Mouse (Mus musculus) ovary, adult 18-20 months (tissue): Measurements from ENCODE around the gene Vtn.
A peak's percentile ranks its signal among the peaks of the same experiment; 100 is the strongest.

Experiments
- DNase-seq: peaks from one replicate; pipeline ENCODE4 v3.0.0; 2022; ENCODE audit warnings: low spot score, mixed read lengths

Vtn gene

DNA sequence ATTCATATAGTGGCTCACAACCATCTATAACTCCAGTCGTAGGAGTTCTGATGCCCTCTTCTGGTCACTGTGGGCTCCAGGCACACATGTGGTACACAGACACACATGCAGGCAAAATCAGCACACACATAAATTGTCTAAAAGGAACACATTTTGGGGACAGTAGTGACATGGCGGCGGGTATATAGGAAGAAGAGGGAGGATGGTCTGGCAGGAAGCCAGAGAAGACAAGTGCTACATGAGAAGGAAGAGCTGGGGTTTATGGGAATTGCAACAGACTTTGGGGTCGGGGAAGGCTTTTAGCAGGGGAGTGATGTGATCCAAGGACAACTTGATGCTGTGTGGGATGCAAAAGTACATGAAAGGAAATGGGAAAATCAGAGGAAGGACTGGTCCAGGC, 35.6 kb downstream of the Vtn start:
- no peak for DNase-seq

DNA sequence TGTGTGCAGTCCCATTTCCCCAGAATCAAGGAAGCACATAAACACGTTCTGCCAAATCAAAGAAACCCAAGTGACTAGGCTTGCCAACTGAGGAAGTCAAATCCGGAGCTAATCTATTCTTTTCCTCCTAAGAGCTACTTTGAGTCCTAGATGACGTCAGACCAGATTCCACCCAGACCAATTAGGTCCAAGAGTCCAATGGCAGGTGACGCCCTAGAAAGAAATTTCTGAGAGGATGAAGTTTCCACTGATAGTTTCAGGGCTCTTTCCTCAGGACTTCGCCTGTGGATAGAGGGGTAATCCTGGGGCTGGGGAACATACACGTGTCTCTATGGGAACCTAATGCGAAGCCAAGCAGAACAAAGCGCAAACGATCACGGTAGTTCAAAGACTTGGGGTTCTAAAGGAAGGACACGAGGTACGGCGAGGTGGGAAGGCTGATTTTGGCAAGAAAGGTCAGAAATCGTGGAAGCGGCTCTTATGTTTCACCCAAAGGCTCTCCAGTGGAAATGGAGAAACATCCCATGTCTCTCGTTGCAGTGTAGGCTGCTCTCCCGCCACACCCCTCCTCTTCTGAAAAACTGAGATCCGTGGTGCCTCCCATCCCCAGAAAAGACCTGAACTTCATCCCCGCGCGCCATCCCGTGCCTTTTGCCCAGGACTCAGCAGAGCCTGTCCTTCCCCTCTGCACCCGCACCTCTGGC, 36.6 kb downstream of the Vtn start:
- no peak for DNase-seq

DNA sequence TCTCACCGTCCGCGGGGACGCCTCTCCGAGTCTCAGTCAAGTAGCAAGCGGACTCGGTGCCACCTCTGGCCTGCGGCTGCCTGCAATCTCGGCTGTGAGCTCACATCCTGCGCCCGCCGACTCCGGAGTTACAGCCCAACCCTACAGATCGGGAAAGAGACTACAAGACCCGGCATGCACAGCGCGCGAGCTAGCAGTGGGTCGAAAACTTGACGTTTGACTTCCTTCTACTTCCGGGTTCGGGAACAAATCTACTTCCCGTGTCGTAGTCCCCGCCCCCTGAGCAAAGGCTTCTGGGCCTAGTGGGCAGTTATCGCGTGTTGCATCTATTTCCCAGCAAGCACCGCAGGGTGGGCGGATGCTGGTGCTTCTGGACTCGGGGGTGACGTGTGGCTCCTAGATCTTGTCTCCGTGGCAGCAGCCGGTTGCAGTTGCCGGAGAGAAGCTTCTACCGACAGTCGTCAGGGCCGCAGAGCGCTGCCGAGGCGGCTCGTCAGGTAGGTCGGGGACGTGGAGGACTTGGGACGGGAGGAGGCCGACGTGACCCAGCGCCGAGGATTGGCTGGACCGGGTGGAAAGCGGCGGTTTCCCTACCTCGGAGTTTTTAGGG, 37.3 kb downstream of the Vtn start, which contains the start of the genes Tnfaip1 and Ift20:
Gene Tnfaip1 (minus strand): TSS at position 253 of the 610 bp plus-strand sequence.
Gene Ift20 (plus strand): TSS at position 282 of the 610 bp plus-strand sequence.
- peak; percentile 98 for DNase-seq

DNA sequence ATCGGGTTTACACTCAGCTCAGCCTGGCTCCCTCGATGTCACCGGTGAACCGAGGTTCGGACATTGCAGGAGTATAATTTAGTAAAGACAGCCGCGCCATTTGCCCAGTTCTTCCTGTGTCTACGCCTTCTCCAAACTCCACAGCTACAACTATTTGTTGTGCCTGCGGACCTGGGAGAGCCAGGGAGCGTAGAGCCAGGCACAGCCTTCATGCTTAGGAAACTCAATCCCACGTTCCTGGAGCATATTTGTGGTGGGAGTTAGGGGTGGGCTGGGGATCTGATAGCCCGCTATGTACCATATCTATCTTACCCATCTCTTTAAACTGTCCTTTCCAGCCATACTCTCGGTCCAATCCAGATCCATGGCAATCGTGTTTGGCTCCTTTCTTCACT, 37.8 kb downstream of the Vtn start:
- no peak for DNase-seq

DNA sequence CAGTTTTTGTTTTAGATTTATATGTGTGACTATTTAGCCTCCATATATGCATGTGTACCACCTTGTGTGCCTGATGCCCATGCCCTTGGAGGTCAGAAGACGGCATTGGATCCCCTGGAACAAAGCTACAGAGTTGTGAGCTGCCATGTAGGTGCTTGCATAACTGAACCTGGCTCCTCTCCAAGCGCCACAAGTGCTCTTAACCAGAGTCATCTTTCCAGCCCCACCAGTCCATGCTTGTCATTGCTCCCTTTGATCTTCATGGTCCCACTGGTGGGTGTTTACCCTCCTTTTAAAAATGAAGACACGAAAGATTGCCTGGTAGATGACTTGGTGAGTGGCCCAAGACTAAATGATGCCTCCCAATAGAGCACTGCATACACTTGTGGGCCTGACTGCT, 41.5 kb downstream of the Vtn start:
- DNase-seq, result no peak

DNA sequence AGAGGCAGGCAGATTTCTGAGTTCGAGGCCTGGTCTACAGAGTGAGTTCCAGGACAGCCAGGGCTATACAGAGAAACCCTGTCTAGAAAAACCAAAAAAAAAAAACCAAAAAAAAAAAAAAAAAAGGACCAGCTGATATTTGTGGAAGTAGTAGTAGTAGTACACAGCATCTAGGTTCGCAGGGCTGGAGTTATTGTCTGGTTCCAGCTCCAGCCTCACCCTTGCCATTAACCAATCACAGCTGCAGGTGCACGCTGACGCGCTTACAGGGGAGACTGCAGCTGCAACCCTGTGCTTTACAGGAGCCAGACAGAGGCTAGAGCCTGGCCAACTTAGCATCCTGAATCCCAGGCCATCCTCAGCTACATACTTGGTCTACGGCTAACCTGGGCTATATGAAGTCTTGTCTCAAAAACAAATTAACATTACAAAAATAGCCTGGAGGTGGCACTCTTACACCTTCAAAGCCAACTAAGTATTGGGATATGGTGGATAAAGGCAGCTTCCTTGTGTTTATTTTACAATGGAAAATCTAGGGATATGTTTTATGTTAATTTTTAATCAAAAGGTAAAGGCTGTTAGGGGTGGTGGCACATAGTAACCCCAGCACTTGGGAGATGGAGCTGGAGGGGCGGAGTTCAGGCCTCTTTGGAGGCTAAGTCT, 45.7 kb downstream of the Vtn start:
- DNase-seq, result no peak

DNA sequence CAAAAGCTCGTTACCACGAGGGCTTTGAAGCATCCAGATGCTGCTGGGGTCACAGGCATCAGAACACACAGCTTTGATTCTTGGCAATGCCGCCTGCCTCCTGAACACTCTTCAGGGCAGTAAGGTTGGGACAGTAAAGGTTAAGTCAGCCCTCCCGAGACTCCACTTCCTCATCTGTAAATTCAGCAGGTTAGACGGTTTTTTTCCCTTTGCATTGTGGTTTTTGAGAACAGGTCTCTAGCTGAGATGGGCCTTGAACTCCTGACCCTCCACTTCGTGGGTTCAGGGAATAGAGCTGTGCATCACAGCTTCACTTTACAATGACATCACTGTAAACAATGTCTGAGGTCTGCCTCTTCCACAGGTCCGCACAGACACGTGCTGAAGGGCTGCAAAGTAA, 46.3 kb downstream of the Vtn start:
- DNase-seq, result no peak

DNA sequence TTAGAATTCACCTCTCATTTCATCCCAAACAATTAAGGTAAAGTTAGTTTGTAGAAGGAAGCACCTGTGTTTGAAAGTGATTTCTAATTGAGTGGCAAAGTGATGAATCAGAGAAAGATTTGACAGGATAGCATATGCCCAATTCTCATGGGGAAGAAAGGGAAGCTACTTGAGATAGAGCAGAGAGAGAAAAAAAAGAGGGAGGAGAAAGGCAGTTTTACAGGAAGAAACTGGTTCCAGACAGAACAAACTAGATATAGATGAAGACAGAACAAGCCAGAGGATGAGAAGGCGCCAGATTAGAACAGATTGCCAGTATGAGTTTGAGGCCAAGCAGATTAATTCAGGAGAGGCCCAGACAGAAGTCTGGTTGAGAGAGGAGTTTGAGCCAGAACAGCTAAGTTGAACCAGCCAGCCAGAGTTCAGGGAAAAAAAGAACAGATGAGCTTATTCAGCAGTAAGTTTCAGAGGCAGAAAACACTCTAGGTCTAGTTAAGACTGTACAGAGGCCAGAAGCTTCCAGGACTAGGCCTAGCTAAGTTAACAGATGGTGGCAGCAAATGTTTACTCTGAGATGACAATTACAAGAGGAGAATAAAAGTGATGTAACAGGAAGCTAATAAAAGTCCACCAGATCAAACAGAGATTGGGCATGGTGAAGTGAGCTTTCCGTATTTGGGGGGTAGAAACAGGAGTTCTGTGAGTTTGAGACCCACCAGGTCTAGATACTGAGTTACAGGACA, 49.0 kb downstream of the Vtn start:
- no peak for DNase-seq

DNA sequence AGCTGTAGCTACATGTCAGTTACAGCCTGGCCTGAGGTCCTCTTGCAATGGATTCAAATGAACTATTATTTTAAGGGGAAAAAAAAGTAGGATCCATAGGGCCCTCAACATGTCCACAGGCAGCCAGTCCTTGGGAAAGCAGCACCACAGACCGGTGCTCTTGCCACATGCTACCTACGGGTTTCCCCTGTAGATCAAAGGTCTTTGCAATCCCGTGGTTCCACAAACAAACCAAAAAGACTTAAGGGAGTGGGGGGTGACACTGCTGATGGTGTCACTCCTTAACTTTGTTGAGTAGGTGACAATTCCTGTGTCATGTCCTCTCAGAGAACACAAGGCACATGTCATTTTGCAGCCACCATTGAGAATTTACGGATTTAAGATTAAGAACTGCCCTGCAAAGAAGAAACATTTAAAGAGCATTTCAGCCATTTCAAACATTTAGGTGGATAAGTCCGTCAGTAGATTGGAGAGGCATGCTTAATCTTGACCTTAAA, 50.6 kb downstream of the Vtn start:
- DNase-seq, result no peak

DNA sequence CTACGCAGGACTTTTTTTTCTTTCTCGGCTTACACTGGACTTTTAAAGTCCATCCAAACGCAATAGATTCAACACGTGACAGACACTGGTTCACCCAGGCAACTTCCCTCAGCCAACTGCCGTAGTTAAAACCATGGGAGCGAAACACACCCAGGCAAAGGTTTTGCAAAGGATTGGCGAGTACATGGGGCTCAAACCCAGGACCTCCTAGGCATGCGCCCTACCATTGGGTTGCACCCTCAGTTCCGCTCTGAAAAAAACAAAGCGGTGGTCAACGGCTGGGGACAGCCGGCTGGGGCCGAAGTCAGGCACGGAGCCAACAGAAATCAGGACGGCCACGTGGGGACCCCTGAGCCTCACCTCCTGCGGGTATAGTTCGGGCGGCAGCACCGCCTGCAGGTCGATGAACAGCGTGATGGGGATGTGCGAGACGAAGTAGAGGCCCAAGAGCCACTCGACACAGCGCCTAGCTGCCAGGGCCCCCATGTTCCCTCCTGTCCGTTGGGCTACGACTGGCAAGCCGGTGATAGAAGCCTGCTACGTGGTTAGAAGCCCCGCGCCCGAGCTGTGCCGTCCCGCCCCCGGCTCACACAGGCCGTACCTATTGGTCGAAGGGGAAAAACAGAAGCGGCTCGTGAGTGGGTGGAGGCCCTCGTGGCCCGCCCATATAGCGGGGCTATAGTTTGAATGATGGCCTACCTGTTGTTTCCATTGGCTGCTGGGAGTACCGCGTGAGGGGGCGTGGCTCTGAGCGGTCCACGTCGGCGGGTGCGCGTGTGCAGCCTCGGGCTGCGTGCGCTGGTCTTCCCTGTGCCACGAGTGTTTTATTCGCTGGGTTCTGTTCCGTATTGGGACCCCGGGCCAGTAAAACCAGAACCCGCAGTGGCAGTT, 51.5 kb downstream of the Vtn start, which contains the start of gene Tmem97:
Gene Tmem97 (minus strand): TSS at position 610 of the 891 bp plus-strand sequence.
- peak; percentile 95 for DNase-seq

DNA sequence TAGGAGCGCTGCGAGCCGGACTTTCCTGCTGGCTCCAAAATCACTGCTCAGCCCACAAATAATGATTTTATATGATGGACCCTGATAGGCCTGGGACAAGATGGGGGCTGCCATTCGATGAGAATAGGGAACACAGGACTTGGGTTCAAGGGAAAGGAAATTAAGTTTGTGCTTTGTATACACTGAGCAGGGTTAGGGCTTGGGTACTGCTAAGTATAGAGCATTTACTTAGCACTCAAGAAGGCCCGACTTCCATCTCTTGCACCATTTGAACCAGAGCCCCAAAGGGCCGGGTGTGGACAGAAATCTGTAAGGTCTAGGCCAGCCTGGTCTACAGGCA, 52.1 kb downstream of the Vtn start:
- DNase-seq, result no peak
